Mouse (Mus musculus) myocyte (in vitro differentiated cells): ENCODE results near the gene 1700017D01Rik.

ENCODE experiments used
- CEBPB ChIP-seq: IDR thresholded peaks from 2 replicates; pipeline ENCODE4 v1.6.1; 2011; ENCODE audit warnings: mild to moderate bottlenecking, moderate library complexity; ENCODE audit not compliant: poor library complexity, insufficient read depth, severe bottlenecking
- E2F4 ChIP-seq: IDR thresholded peaks from one replicate; pipeline ENCODE4 v1.6.1; 2011; ENCODE audit warnings: mild to moderate bottlenecking, control low read depth, moderate library complexity; ENCODE audit not compliant: insufficient read depth
- MAX ChIP-seq: IDR thresholded peaks from one replicate; pipeline ENCODE4 v1.6.1; 2011; ENCODE audit warnings: low read depth, mild to moderate bottlenecking, control low read depth
- MYOD1 ChIP-seq, 3 experiments: IDR thresholded peaks; one replicate each; pipeline ENCODE4 v1.6.1; 2011; ENCODE audit warnings: control low read depth in 2 of 3, low read depth in 2 of 3, mild to moderate bottlenecking in 2 of 3, moderate library complexity in 1 of 3; ENCODE audit not compliant: insufficient read length in 2 of 3, control insufficient read depth in 1 of 3
- POLR2A ChIP-seq: IDR thresholded peaks from one replicate; pipeline ENCODE4 v1.6.1; 2011; ENCODE audit warnings: low read depth, mild to moderate bottlenecking, control low read depth, moderate library complexity; ENCODE audit not compliant: insufficient read length
- POLR2AphosphoS2 ChIP-seq: IDR thresholded peaks from one replicate; pipeline ENCODE4 v1.6.1; 2011; ENCODE audit warnings: low read depth, control low read depth; ENCODE audit not compliant: insufficient read length
- SRF ChIP-seq: IDR thresholded peaks from one replicate; pipeline ENCODE4 v1.6.1; 2011; ENCODE audit warnings: low read depth; ENCODE audit not compliant: control insufficient read depth, insufficient read length
- TCF12 ChIP-seq: IDR thresholded peaks from one replicate; pipeline ENCODE4 v1.6.1; 2011; ENCODE audit warnings: mild to moderate bottlenecking, control low read depth; ENCODE audit not compliant: poor library complexity, insufficient read depth, severe bottlenecking
- TCF3 ChIP-seq: IDR thresholded peaks from one replicate; pipeline ENCODE4 v1.6.1; 2011; ENCODE audit warnings: low read depth, control low read depth; ENCODE audit not compliant: insufficient read length
- USF1 ChIP-seq: IDR thresholded peaks from one replicate; pipeline ENCODE4 v1.6.1; 2011; ENCODE audit warnings: low read depth, mild to moderate bottlenecking, control low read depth, moderate library complexity

GRCm38 (mm10) chr19:11119338-11119737 is 11.3 kb downstream of the 1700017D01Rik start:
- TF ChIP-seq TCF3: no peak
- TF ChIP-seq USF1: no peak
- no peak for TF ChIP-seq MYOD1 (IDR thresholded peaks at IDR 0.05; ENCODE audit: control insufficient read depth in 1 of 3, insufficient read length in 2 of 3, low read depth in 2 of 3)
- TF ChIP-seq E2F4: no peak
- no peak for TF ChIP-seq POLR2A
- TF ChIP-seq TCF12: no peak
- no peak for TF ChIP-seq CEBPB
- TF ChIP-seq POLR2AphosphoS2: no peak
- TF ChIP-seq MAX: no peak
- TF ChIP-seq SRF: no peak
